Mouse (Mus musculus) liver, embryonic 13.5 days (tissue): ENCODE data around the gene Lamb3. TPM values are rescaled to one million over a fixed set of nuclear protein-coding genes. Genes with fewer than 3 reads are reported as not detected.

Experiments used
- ATAC-seq: fragments of 200-750 bp; cut with Nextera tagmentation; 2 replicates; pipeline ENCODE4 v1.8.0; 2017; ENCODE audit warnings: low read depth, mild to moderate bottlenecking, moderate number of reproducible peaks, moderate library complexity
- DNase-seq: peaks from one replicate; pipeline ENCODE4 v3.0.0; 2022
- H3K27ac ChIP-seq: fragments of 300-500 bp; sonication (generic); 2 replicates; pipeline ENCODE4 v1.5.1; 2015; ENCODE audit warnings: moderate library complexity, mild to moderate bottlenecking, inconsistent platforms
- H3K27me3 ChIP-seq: fragments of 300-500 bp; sonication (generic); 2 replicates; pipeline ENCODE4 v1.6.1; 2015; ENCODE audit warnings: mild to moderate bottlenecking, inconsistent platforms
- H3K36me3 ChIP-seq: fragments of 300-500 bp; sonication (generic); 2 replicates; pipeline ENCODE4 v1.6.1; 2015; ENCODE audit warnings: mild to moderate bottlenecking, inconsistent platforms
- H3K4me1 ChIP-seq: fragments of 300-500 bp; sonication (generic); replicated peaks from 2 replicates; pipeline ENCODE4 v1.6.1; 2015; ENCODE audit warnings: inconsistent platforms
- H3K4me2 ChIP-seq: fragments of 300-500 bp; sonication (generic); 2 replicates; pipeline ENCODE4 v1.6.1; 2015; ENCODE audit warnings: inconsistent platforms, mild to moderate bottlenecking, moderate library complexity
- H3K4me3 ChIP-seq: fragments of 300-500 bp; sonication (generic); replicated peaks from 2 replicates; pipeline ENCODE4 v1.5.1; 2015; ENCODE audit warnings: mild to moderate bottlenecking, inconsistent platforms
- H3K9ac ChIP-seq: fragments of 300-500 bp; sonication (generic); 2 replicates; pipeline ENCODE4 v1.6.1; 2015; ENCODE audit warnings: mild to moderate bottlenecking, inconsistent platforms
- H3K9me3 ChIP-seq: fragments of 300-500 bp; sonication (generic); replicated peaks from 2 replicates; pipeline ENCODE4 v1.6.1; 2016; ENCODE audit warnings: inconsistent platforms
- WGBS: fragments of 180-500 bp; shearing (Covaris S2); methylation state at CpG from one replicate; pipeline ENCODE4 v1.1.7; 2015; ENCODE audit not compliant: insufficient replicate concordance; 5-methylcytosine and 5-hydroxymethylcytosine counted together
- polyA plus RNA-seq: library from polyadenylated mRNA; unstranded; fragments of >200 nt; fragmentation: Nextera tagmentation; extraction: Ambion mirVana; gene quantifications from 2 replicates; pipeline ENCODE4 v1.2.1, GENCODE M21; 2015

The Lamb3 gene
- polyA plus RNA-seq, 1 experiment from 2014 or later, result 0.25 TPM

GRCm38 (mm10) chr1:193203821-193204220 is 3.7 kb upstream of the Lamb3 start:
- WGBS, result 56% methylated on average over 2 of the region's 2 CpGs
- H3K27me3 ChIP-seq, result no peaks in the 10 kb centered on the region
- no peak overlapping the region for H3K4me3 ChIP-seq
- no peak overlapping the region for H3K27ac ChIP-seq
- H3K9ac ChIP-seq, result no peak overlapping the region
- DNase-seq, result no peak
- H3K4me2 ChIP-seq, result no peak overlapping the region
- H3K4me1 ChIP-seq, result peaks cover 5% of the 10 kb centered on the region; the same call in 1 of the 2 replicates
- no peaks in the 10 kb centered on the region for H3K9me3 ChIP-seq
- no peaks in the 10 kb centered on the region for H3K36me3 ChIP-seq
- ATAC-seq, result no peak

GRCm38 (mm10) chr1:193205431-193205830 is 2.1 kb upstream of the Lamb3 start:
- Histone ChIP-seq H3K27me3 (no peaks in the 10 kb centered on the region), H3K9ac (no peak overlapping the region), H3K4me1 (0 out of 2 replicates have a peak, but pooled peaks cover 5% of the 10 kb centered on the region), H3K4me3 (no peak overlapping the region), H3K9me3 (no peaks in the 10 kb centered on the region), H3K27ac (no peak overlapping the region), H3K4me2 (no peak overlapping the region), H3K36me3 (no peaks in the 10 kb centered on the region)
- ATAC-seq, result no peak
- no peak for DNase-seq
- 60% methylated on average over 2 of the region's 2 CpGs for WGBS

- H3K4me1 ChIP-seq, result no peaks in the 10 kb centered on the region
- H3K4me3 ChIP-seq, result no peak overlapping the region
- no peak overlapping the region for H3K4me2 ChIP-seq
- H3K36me3 ChIP-seq, result no peaks in the 10 kb centered on the region
- DNase-seq (peak; percentile 16), ATAC-seq (no peak)
- no peak overlapping the region for H3K9ac ChIP-seq
- no peak overlapping the region for H3K27ac ChIP-seq
- 31% methylated on average over 2 of the region's 2 CpGs for WGBS
- H3K9me3 ChIP-seq, result no peaks in the 10 kb centered on the region
- no peaks in the 10 kb centered on the region for H3K27me3 ChIP-seq
Observed at GRCm38 (mm10) chr1:193208178-193208577, 679 bp downstream of the Lamb3 start.

- ATAC-seq, result no peak
- Histone ChIP-seq H3K4me2 (no peak overlapping the region), H3K9me3 (no peaks in the 10 kb centered on the region), H3K9ac (no peak overlapping the region), H3K4me3 (no peak overlapping the region), H3K36me3 (no peaks in the 10 kb centered on the region), H3K4me1 (no peaks in the 10 kb centered on the region), H3K27me3 (no peaks in the 10 kb centered on the region), H3K27ac (no peak overlapping the region)
- no peak for DNase-seq
- 52% methylated on average over 5 of the region's 5 CpGs for WGBS
Observed at GRCm38 (mm10) chr1:193211371-193211770, 3.9 kb downstream of the Lamb3 start.

- 46% methylated on average over 5 of the region's 5 CpGs for WGBS
Observed at GRCm38 (mm10) chr1:193214053-193214452, 6.6 kb downstream of the Lamb3 start.

GRCm38 (mm10) chr1:193216000-193216399 is 8.5 kb downstream of the Lamb3 start:
- Histone ChIP-seq H3K9me3 (no peaks in the 10 kb centered on the region), H3K4me3 (no peak overlapping the region), H3K4me1 (no peaks in the 10 kb centered on the region), H3K9ac (no peak overlapping the region), H3K4me2 (no peak overlapping the region), H3K36me3 (no peaks in the 10 kb centered on the region), H3K27ac (no peak overlapping the region), H3K27me3 (no peaks in the 10 kb centered on the region)
- 58% methylated on average over 3 of the region's 3 CpGs for WGBS
- no peak for ATAC-seq
- no peak for DNase-seq

More at GRCm38 (mm10) chr1:193214053-193214452, 6.6 kb downstream of the Lamb3 start:
- no peaks in the 10 kb centered on the region for H3K36me3 ChIP-seq
- H3K27me3 ChIP-seq, result no peaks in the 10 kb centered on the region
- no peak overlapping the region for H3K27ac ChIP-seq
- no peak overlapping the region for H3K9ac ChIP-seq
- H3K9me3 ChIP-seq, result no peaks in the 10 kb centered on the region
- no peaks in the 10 kb centered on the region for H3K4me1 ChIP-seq
- no peak for DNase-seq
- H3K4me3 ChIP-seq, result no peak overlapping the region
- no peak for ATAC-seq
- H3K4me2 ChIP-seq, result no peak overlapping the region

GRCm38 (mm10) chr1:193220408-193220807 is 12.9 kb downstream of the Lamb3 start:
- Histone ChIP-seq H3K4me2 (no peak overlapping the region), H3K4me3 (no peak overlapping the region), H3K27ac (no peak overlapping the region), H3K27me3 (no peaks in the 10 kb centered on the region), H3K36me3 (no peaks in the 10 kb centered on the region), H3K4me1 (no peaks in the 10 kb centered on the region), H3K9me3 (no peaks in the 10 kb centered on the region), H3K9ac (no peak overlapping the region)
- 57% methylated on average over 5 of the region's 5 CpGs for WGBS
- DNase-seq (no peak), ATAC-seq (no peak)

- H3K4me2 ChIP-seq, result no peak overlapping the region
- no peak for DNase-seq
- H3K4me3 ChIP-seq, result no peak overlapping the region
- no peak for ATAC-seq
- H3K27me3 ChIP-seq, result no peaks in the 10 kb centered on the region
- 61% methylated on average over 3 of the region's 3 CpGs for WGBS
- no peak overlapping the region for H3K9ac ChIP-seq
- H3K36me3 ChIP-seq, result no peaks in the 10 kb centered on the region
- H3K9me3 ChIP-seq, result no peaks in the 10 kb centered on the region
- no peak overlapping the region for H3K27ac ChIP-seq
- H3K4me1 ChIP-seq, result no peaks in the 10 kb centered on the region
Observed at GRCm38 (mm10) chr1:193225531-193225930, 18.0 kb downstream of the Lamb3 start.

GRCm38 (mm10) chr1:193226114-193226513 is 18.6 kb downstream of the Lamb3 start:
- no peak overlapping the region for H3K4me2 ChIP-seq
- no peak overlapping the region for H3K27ac ChIP-seq
- H3K4me1 ChIP-seq, result no peaks in the 10 kb centered on the region
- no peak overlapping the region for H3K9ac ChIP-seq
- ATAC-seq, result no peak
- no peaks in the 10 kb centered on the region for H3K9me3 ChIP-seq
- DNase-seq, result no peak
- H3K27me3 ChIP-seq, result no peaks in the 10 kb centered on the region
- WGBS, result 70% methylated on average over 4 of the region's 4 CpGs
- no peak overlapping the region for H3K4me3 ChIP-seq
- no peaks in the 10 kb centered on the region for H3K36me3 ChIP-seq

- Histone ChIP-seq H3K4me3 (no peak overlapping the region), H3K9me3 (no peaks in the 10 kb centered on the region), H3K36me3 (no peaks in the 10 kb centered on the region), H3K27me3 (no peaks in the 10 kb centered on the region), H3K9ac (no peak overlapping the region), H3K27ac (no peak overlapping the region), H3K4me1 (no peaks in the 10 kb centered on the region), H3K4me2 (no peak overlapping the region)
- DNase-seq (no peak), ATAC-seq (no peak)
- 34% methylated on average over 7 of the region's 7 CpGs for WGBS
Observed at GRCm38 (mm10) chr1:193226724-193227522, 19.4 kb downstream of the Lamb3 start.

- DNase-seq (no peak), ATAC-seq (no peak)
- no peak overlapping the region for H3K4me3 ChIP-seq
- no peaks in the 10 kb centered on the region for H3K4me1 ChIP-seq
- 78% methylated on average over 4 of the region's 4 CpGs for WGBS
- no peak overlapping the region for H3K27ac ChIP-seq
- H3K36me3 ChIP-seq, result no peaks in the 10 kb centered on the region
- no peaks in the 10 kb centered on the region for H3K9me3 ChIP-seq
- no peak overlapping the region for H3K9ac ChIP-seq
- H3K27me3 ChIP-seq, result no peaks in the 10 kb centered on the region
- H3K4me2 ChIP-seq, result no peak overlapping the region
Observed at GRCm38 (mm10) chr1:193227537-193227936, 20.0 kb downstream of the Lamb3 start.

- no peaks in the 10 kb centered on the region for H3K4me1 ChIP-seq
- H3K4me3 ChIP-seq, result no peak overlapping the region
- no peak overlapping the region for H3K9ac ChIP-seq
- WGBS, result 68% methylated on average over 5 of the region's 5 CpGs
- H3K27ac ChIP-seq, result no peak overlapping the region
- H3K9me3 ChIP-seq, result no peaks in the 10 kb centered on the region
- ATAC-seq (no peak), DNase-seq (no peak)
- no peaks in the 10 kb centered on the region for H3K36me3 ChIP-seq
- no peaks in the 10 kb centered on the region for H3K27me3 ChIP-seq
- H3K4me2 ChIP-seq, result no peak overlapping the region
Observed at GRCm38 (mm10) chr1:193229570-193229969, 22.1 kb downstream of the Lamb3 start.
